25 mouse cellular contexts compared by ENCODE assay signal in genomic region chr7:68315068-68315467, GRCm38 (mm10). TPM values are rescaled to one million over a fixed set of nuclear protein-coding genes. Genes with fewer than 3 reads are reported as not detected.
DNase-seq lines count a peak whose midpoint lies in the region; ATAC-seq lines count a peak whose summit lies in the region.
"Had no signal": no experiment of that assay in that cellular context is flagged by ENCODE, and none has a peak within 500 bp of the region (broad histone marks: within the 10 kb centered on the region; RNA-seq: fewer than 3 reads in every experiment).

No protein-coding gene starts in this region.

- H3K4me2 ChIP-seq in hindbrain, embryonic 14.5 days (replicated peaks): no peak overlapping the region
- H3K4me2 ChIP-seq in lung, embryonic 16.5 days (ENCODE audit: low read depth, low read length): no peak overlapping the region
- H3K4me2 ChIP-seq: embryonic facial prominence, embryonic 12.5 days; forebrain, embryonic 12.5 days had no signal

- no peaks in the 10 kb centered on the region for H3K36me3 ChIP-seq in hindbrain, embryonic 10.5 days
- no peaks in the 10 kb centered on the region for H3K36me3 ChIP-seq in hindbrain, embryonic 14.5 days (replicated peaks; ENCODE audit: control insufficient read depth, insufficient read depth)
- no peaks in the 10 kb centered on the region for H3K36me3 ChIP-seq in lung, embryonic 16.5 days (ENCODE audit: control insufficient read depth, insufficient read depth, low read length)
- no peaks in the 10 kb centered on the region for H3K36me3 ChIP-seq in limb, embryonic 10.5 days
- H3K36me3 ChIP-seq: embryonic facial prominence, embryonic 12.5 days; forebrain, embryonic 12.5 days; G1E had no signal

- peaks cover 12% of the 10 kb centered on the region for H3K4me1 ChIP-seq in hindbrain, embryonic 10.5 days (replicated peaks)
- H3K4me1 ChIP-seq in hindbrain, embryonic 14.5 days (replicated peaks; ENCODE audit: control insufficient read depth, insufficient read depth, low read length): no peaks in the 10 kb centered on the region
- peaks cover 16% of the 10 kb centered on the region for H3K4me1 ChIP-seq in lung, embryonic 16.5 days (replicated peaks; ENCODE audit: control insufficient read depth, insufficient read depth, low read length)
- peaks cover 44% of the 10 kb centered on the region for H3K4me1 ChIP-seq in limb, embryonic 10.5 days

- no peaks in the 10 kb centered on the region for H3K27me3 ChIP-seq in hindbrain, embryonic 10.5 days (ENCODE audit: insufficient read depth, poor library complexity, severe bottlenecking)
- H3K27me3 ChIP-seq in hindbrain, embryonic 14.5 days (ENCODE audit: control insufficient read depth, insufficient read depth, low read length): no peaks in the 10 kb centered on the region
- H3K27me3 ChIP-seq in lung, embryonic 16.5 days (ENCODE audit: control insufficient read depth, insufficient read depth, low read depth, low read length): no peaks in the 10 kb centered on the region
- H3K27me3 ChIP-seq in limb, embryonic 10.5 days (ENCODE audit: low read depth, poor library complexity, severe bottlenecking): no peaks in the 10 kb centered on the region
- H3K27me3 ChIP-seq: CH12.LX; embryonic facial prominence, embryonic 12.5 days had no signal

- 0 out of 2 replicates have a peak overlapping the region, but pooled peaks have one; percentile 16 for H3K27ac ChIP-seq in hindbrain, embryonic 10.5 days
- H3K27ac ChIP-seq in hindbrain, embryonic 14.5 days: no peak overlapping the region
- H3K27ac ChIP-seq in lung, embryonic 16.5 days (ENCODE audit: low read length): no peak overlapping the region
- H3K27ac ChIP-seq in limb, embryonic 10.5 days: peak overlapping the region; percentile 28; the same call in 1 of the 2 replicates
- H3K27ac ChIP-seq: embryonic facial prominence, embryonic 12.5 days; forebrain, embryonic 12.5 days had no signal

- DNase-seq in hindbrain, embryonic 10.5 days (ENCODE audit: low spot score): no peak
- no peak for DNase-seq in hindbrain, embryonic 14.5 days (ENCODE audit: low spot score)
- DNase-seq in lung, postnatal 4 days: no peak
- DNase-seq in NIH3T3 (ENCODE audit: low read depth): peak; percentile 63
- DNase-seq in limb, embryonic 10.5 days (ENCODE audit: low spot score): no peak
- DNase-seq in urinary bladder, postnatal 10 days (ENCODE audit: low spot score): no peak
- DNase-seq in spleen, adult 12 weeks (ENCODE audit: low spot score): no peak
- DNase-seq: adrenal gland, adult 2 months; adrenal gland, postnatal 10 days; adrenal gland, postnatal 25 days; B cell, adult 2 months; cerebellum, adult 11 months; cerebellum, adult 18-20 months; cerebellum, adult 8-10 months; cerebellum, adult 9-11 months; embryo, embryonic 11 days had no signal

- no peak for ATAC-seq in hindbrain, embryonic 14.5 days (ENCODE audit: low FRiP score)
- ATAC-seq in lung, embryonic 16.5 days (ENCODE audit: low read depth): peak; percentile 27
- ATAC-seq: CD4-positive, CD25-positive, alpha-beta regulatory T cell, adult 4 months; forebrain, embryonic 14.5 days; forebrain, embryonic 16.5 days had no signal

- no peak overlapping the region for H3K4me3 ChIP-seq in hindbrain, embryonic 10.5 days
- no peak overlapping the region for H3K4me3 ChIP-seq in hindbrain, embryonic 14.5 days (replicated peaks; ENCODE audit: low read length)
- no peak overlapping the region for H3K4me3 ChIP-seq in lung, embryonic 16.5 days (ENCODE audit: low read length)
- no peak overlapping the region for H3K4me3 ChIP-seq in limb, embryonic 10.5 days
- H3K4me3 ChIP-seq: embryonic facial prominence, embryonic 12.5 days; forebrain, embryonic 12.5 days had no signal

- H3K9ac ChIP-seq in hindbrain, embryonic 14.5 days: no peak overlapping the region
- no peak overlapping the region for H3K9ac ChIP-seq in lung, embryonic 16.5 days (ENCODE audit: low read length)
- H3K9ac ChIP-seq: embryonic facial prominence, embryonic 12.5 days; forebrain, embryonic 12.5 days had no signal

- 62% methylated on average over 4 of the region's 4 CpGs for WGBS in hindbrain, embryonic 10.5 days
- WGBS in hindbrain, embryonic 14.5 days: 64% methylated on average over 4 of the region's 4 CpGs
- WGBS in lung, embryonic 16.5 days: 57% methylated on average over 4 of the region's 4 CpGs
- 87% methylated on average over 4 of the region's 4 CpGs for WGBS in limb, embryonic 10.5 days

- H3K9me3 ChIP-seq in hindbrain, embryonic 10.5 days: no peaks in the 10 kb centered on the region
- no peaks in the 10 kb centered on the region for H3K9me3 ChIP-seq in hindbrain, embryonic 14.5 days (ENCODE audit: control insufficient read depth, low read length)
- no peaks in the 10 kb centered on the region for H3K9me3 ChIP-seq in lung, embryonic 16.5 days (ENCODE audit: control insufficient read depth, low read length)
- no peaks in the 10 kb centered on the region for H3K9me3 ChIP-seq in limb, embryonic 10.5 days (replicated peaks)
- H3K9me3 ChIP-seq: embryonic facial prominence, embryonic 12.5 days; forebrain, embryonic 12.5 days had no signal

RNA-seq across cellular contexts. Expression of gene Fam169b, which starts 41.4 kb away (rescaled TPM):
- polyA plus RNA-seq in hindbrain, embryonic 10.5 days (2016; fragmentation: Nextera tagmentation; extraction: Ambion mirVana): 0.80 and 1.2 TPM in 2 replicates
- 0.09 and 0.17 TPM in 2 replicates for polyA plus RNA-seq in hindbrain, embryonic 14.5 days (2014; fragmentation: Nextera tagmentation; extraction: Ambion mirVana)
- polyA plus RNA-seq in lung, embryonic 16.5 days (2015; fragmentation: Nextera tagmentation; extraction: Ambion mirVana): 1.8 and 4.6 TPM in 2 replicates
- polyA plus RNA-seq in limb, embryonic 10.5 days (2016; fragmentation: Nextera tagmentation; extraction: Ambion mirVana): 0.36 and 1.2 TPM in 2 replicates
- polyA plus RNA-seq: forebrain, embryonic 16.5 days; G1E had no signal

RNA-seq across cellular contexts. Expression of gene Pgpep1l, which starts 51.0 kb away (rescaled TPM):
- not detected in 2 replicates for polyA plus RNA-seq in hindbrain, embryonic 10.5 days (2016; fragmentation: Nextera tagmentation; extraction: Ambion mirVana)
- 0.21 TPM in 1 of 2 replicates, not detected in the other for polyA plus RNA-seq in hindbrain, embryonic 14.5 days (2014; fragmentation: Nextera tagmentation; extraction: Ambion mirVana)
- polyA plus RNA-seq in lung, embryonic 16.5 days (2015; fragmentation: Nextera tagmentation; extraction: Ambion mirVana): not detected in 2 replicates
- not detected in 2 replicates for polyA plus RNA-seq in limb, embryonic 10.5 days (2016; fragmentation: Nextera tagmentation; extraction: Ambion mirVana)
- polyA plus RNA-seq: adrenal gland, adult 2 months; embryonic facial prominence, embryonic 12.5 days; embryonic facial prominence, embryonic 14.5 days; forebrain, embryonic 12.5 days; forebrain, embryonic 14.5 days; forebrain, embryonic 16.5 days had no signal

Comparison
In these comparisons a context has a peak if more than half of its experiments do, and no peak if none do; other contexts are left out.
1. H3K27ac ChIP-seq: peak in hindbrain, embryonic 10.5 days (single experiment) and limb, embryonic 10.5 days (single experiment); none in hindbrain, embryonic 14.5 days (single experiment) and lung, embryonic 16.5 days (single experiment).